Mouse (Mus musculus): ENCODE measurements around the gene Gm15023. TPM values are rescaled to one million over a fixed set of nuclear protein-coding genes. Genes with fewer than 3 reads are reported as not detected.
"Not testable (repeated sequence)": the region's sequence is repeated elsewhere in the genome, so short reads cannot be mapped to it uniquely, and the experiment has no call there.

Gm15023 gene
- polyA plus RNA-seq (2015; fragmentation: Nextera tagmentation; extraction: Ambion mirVana) = not detected in 2 replicates

GRCm38 (mm10) chrX:135177532-135177931 lies at the start of gene Gm15023:
Gm15023 (minus strand) TSS chrX:135177632.
- 95% methylated on average over 3 of the region's 14 CpGs for WGBS
- H3K9ac ChIP-seq; H3K27ac ChIP-seq (replicated peaks); ATAC-seq (ENCODE audit: low FRiP score, low read depth); H3K9me3 ChIP-seq; H3K4me2 ChIP-seq; H3K27me3 ChIP-seq; H3K4me1 ChIP-seq (replicated peaks); H3K36me3 ChIP-seq; H3K4me3 ChIP-seq: not testable (repeated sequence)

- Histone ChIP-seq H3K9ac (peak within 1 kb of the TSS; percentile 47), H3K4me2 (peak within 1 kb of the TSS; percentile 58), H3K27me3 (no peaks in the 10 kb centered on the region), H3K4me1 (replicated peaks) (no peaks in the 10 kb centered on the region), H3K9me3 (no peaks in the 10 kb centered on the region), H3K27ac (replicated peaks) (peak within 1 kb of the TSS; percentile 57), H3K4me3 (peak within 1 kb of the TSS; percentile 49), H3K36me3 (no peaks in the 10 kb centered on the region)
- peak; percentile 97 for ATAC-seq (ENCODE audit: low FRiP score, low read depth)
- 23% methylated on average over 12 of the region's 13 CpGs for WGBS
Measured at GRCm38 (mm10) chrX:135210436-135211221, 33.2 kb upstream of the Gm15023 start, which contains the start of gene Tceal6. Tceal6 (minus strand) TSS chrX:135210687.

GRCm38 (mm10) chrX:135209773-135210435 lies 32.5 kb upstream of the Gm15023 start:
- peak; percentile 38; the same call in 1 of the 2 replicates for ATAC-seq (ENCODE audit: low FRiP score, low read depth)
- not testable (repeated sequence) for H3K27me3 ChIP-seq; H3K4me1 ChIP-seq (replicated peaks); H3K9me3 ChIP-seq; H3K36me3 ChIP-seq
- Histone ChIP-seq H3K4me3 (peak overlapping the region; percentile 49), H3K4me2 (peak overlapping the region; percentile 58), H3K27ac (replicated peaks) (peak overlapping the region; percentile 57), H3K9ac (peak overlapping the region; percentile 47)
- 19% methylated on average over 20 of the region's 21 CpGs for WGBS

GRCm38 (mm10) chrX:135189924-135190323 lies 12.5 kb upstream of the Gm15023 start:
- not testable (repeated sequence) for H3K4me3 ChIP-seq; H3K36me3 ChIP-seq; H3K9ac ChIP-seq; ATAC-seq (ENCODE audit: low FRiP score, low read depth); H3K27ac ChIP-seq (replicated peaks); H3K9me3 ChIP-seq; H3K4me1 ChIP-seq (replicated peaks); H3K4me2 ChIP-seq; H3K27me3 ChIP-seq
- WGBS = no CpG with 5 or more reads among the region's 6 CpGs

GRCm38 (mm10) chrX:135188661-135189060 lies 11.2 kb upstream of the Gm15023 start:
- H3K27ac ChIP-seq (replicated peaks); H3K4me3 ChIP-seq; H3K9ac ChIP-seq; H3K27me3 ChIP-seq; H3K4me1 ChIP-seq (replicated peaks); H3K9me3 ChIP-seq; H3K4me2 ChIP-seq; H3K36me3 ChIP-seq; ATAC-seq (ENCODE audit: low FRiP score, low read depth): not testable (repeated sequence)
- no CpG with 5 or more reads among the region's 3 CpGs for WGBS

Other genes starting within 250 kb of the Gm15023 start
- 0.12 and 0.32 TPM in 2 replicates for gene Nxf2, start 212.9 kb downstream of the Gm15023 start, polyA plus RNA-seq (2015; fragmentation: Nextera tagmentation; extraction: Ambion mirVana)
- 10.5 and 10.8 TPM in 2 replicates for gene Zmat1, start 168.4 kb downstream of the Gm15023 start, polyA plus RNA-seq (2015; fragmentation: Nextera tagmentation; extraction: Ambion mirVana)
- gene Tceal6, start 33.1 kb upstream of the Gm15023 start, polyA plus RNA-seq (2015; fragmentation: Nextera tagmentation; extraction: Ambion mirVana) = 43.9 and 48.2 TPM in 2 replicates
- gene Pramel3, start 124.7 kb upstream of the Gm15023 start, polyA plus RNA-seq (2015; fragmentation: Nextera tagmentation; extraction: Ambion mirVana) = not detected in 2 replicates
- not detected in 2 replicates for gene Gm5128, start 195.7 kb upstream of the Gm15023 start, polyA plus RNA-seq (2015; fragmentation: Nextera tagmentation; extraction: Ambion mirVana)